Mouse (Mus musculus): ENCODE results near the gene Fut2. TPM values are rescaled to one million over a fixed set of nuclear protein-coding genes. Genes with fewer than 3 reads are reported as not detected.
A peak's percentile ranks its signal among the peaks of the same experiment; 100 is the strongest.

Gene Fut2
- polyA plus RNA-seq (2012; ENCODE audit: insufficient read depth, insufficient read length, missing spikeins), result not detected in 2 replicates

- Histone ChIP-seq H3K4me3 (ENCODE audit: insufficient read depth, low read depth, low read length) (no peak within 1 kb of the TSS), H3K27ac (replicated peaks; ENCODE audit: low read depth, low read length) (no peak within 1 kb of the TSS), H3K4me1 (ENCODE audit: control insufficient read depth, insufficient read depth, insufficient read length, low read length) (no peaks in the 10 kb centered on the region)
Observed at GRCm38 (mm10) chr7:45666161-45666560, at the start of gene Fut2. TSS of gene Fut2 (minus strand) at chr7:45666394.

- Histone ChIP-seq H3K27ac (replicated peaks; ENCODE audit: low read depth, low read length) (peak within 1 kb of the TSS; percentile 48), H3K4me1 (ENCODE audit: control insufficient read depth, insufficient read depth, insufficient read length, low read length) (peaks cover 16% of the 10 kb centered on the region), H3K4me3 (ENCODE audit: insufficient read depth, low read depth, low read length) (peak within 1 kb of the TSS; percentile 97)
Observed at GRCm38 (mm10) chr7:45715090-45715708, 49.0 kb upstream of the Fut2 start, which contains the start of gene Rpl18. TSS of gene Rpl18 (plus strand) at chr7:45715457.

GRCm38 (mm10) chr7:45714630-45715089 is 48.5 kb upstream of the Fut2 start:
- peak overlapping the region; percentile 74 for H3K4me3 ChIP-seq (ENCODE audit: insufficient read depth, low read depth, low read length)
- H3K27ac ChIP-seq (replicated peaks; ENCODE audit: low read depth, low read length), result no peak overlapping the region
- peaks cover 16% of the 10 kb centered on the region for H3K4me1 ChIP-seq (ENCODE audit: control insufficient read depth, insufficient read depth, insufficient read length, low read length)

GRCm38 (mm10) chr7:45713881-45714520 is 47.8 kb upstream of the Fut2 start:
- Histone ChIP-seq H3K4me3 (ENCODE audit: insufficient read depth, low read depth, low read length) (peak overlapping the region; percentile 74), H3K4me1 (ENCODE audit: control insufficient read depth, insufficient read depth, insufficient read length, low read length) (peaks cover 16% of the 10 kb centered on the region), H3K27ac (replicated peaks; ENCODE audit: low read depth, low read length) (no peak overlapping the region)

GRCm38 (mm10) chr7:45713396-45713795 is 47.2 kb upstream of the Fut2 start:
- Histone ChIP-seq H3K27ac (replicated peaks; ENCODE audit: low read depth, low read length) (no peak overlapping the region), H3K4me3 (ENCODE audit: insufficient read depth, low read depth, low read length) (no peak overlapping the region), H3K4me1 (ENCODE audit: control insufficient read depth, insufficient read depth, insufficient read length, low read length) (peaks cover 18% of the 10 kb centered on the region)

GRCm38 (mm10) chr7:45712022-45712757 is 46.0 kb upstream of the Fut2 start:
- Histone ChIP-seq H3K4me1 (ENCODE audit: control insufficient read depth, insufficient read depth, insufficient read length, low read length) (peaks cover 22% of the 10 kb centered on the region), H3K4me3 (ENCODE audit: insufficient read depth, low read depth, low read length) (no peak overlapping the region), H3K27ac (replicated peaks; ENCODE audit: low read depth, low read length) (no peak overlapping the region)

- peaks cover 18% of the 10 kb centered on the region for H3K4me1 ChIP-seq (ENCODE audit: control insufficient read depth, insufficient read depth, insufficient read length, low read length)
- H3K27ac ChIP-seq (replicated peaks; ENCODE audit: low read depth, low read length), result no peak overlapping the region
- H3K4me3 ChIP-seq (ENCODE audit: insufficient read depth, low read depth, low read length), result no peak overlapping the region
Observed at GRCm38 (mm10) chr7:45711316-45712021, 45.3 kb upstream of the Fut2 start.

- H3K4me3 ChIP-seq (ENCODE audit: insufficient read depth, low read depth, low read length), result no peak overlapping the region
- peaks cover 13% of the 10 kb centered on the region; the same call in 1 of the 2 replicates for H3K4me1 ChIP-seq (ENCODE audit: control insufficient read depth, insufficient read depth, insufficient read length, low read length)
- H3K27ac ChIP-seq (replicated peaks; ENCODE audit: low read depth, low read length), result no peak overlapping the region
Observed at GRCm38 (mm10) chr7:45710477-45711191, 44.4 kb upstream of the Fut2 start.

- Histone ChIP-seq H3K4me1 (ENCODE audit: control insufficient read depth, insufficient read depth, insufficient read length, low read length) (0 out of 2 replicates have a peak, but pooled peaks cover 11% of the 10 kb centered on the region), H3K4me3 (ENCODE audit: insufficient read depth, low read depth, low read length) (no peak overlapping the region), H3K27ac (replicated peaks; ENCODE audit: low read depth, low read length) (no peak overlapping the region)
Observed at GRCm38 (mm10) chr7:45709677-45710355, 43.6 kb upstream of the Fut2 start.

- Histone ChIP-seq H3K4me3 (ENCODE audit: insufficient read depth, low read depth, low read length) (no peak overlapping the region), H3K4me1 (ENCODE audit: control insufficient read depth, insufficient read depth, insufficient read length, low read length) (0 out of 2 replicates have a peak, but pooled peaks cover 9% of the 10 kb centered on the region), H3K27ac (replicated peaks; ENCODE audit: low read depth, low read length) (peak overlapping the region; percentile 91; the same call in 1 of the 2 replicates)
Observed at GRCm38 (mm10) chr7:45709036-45709435, 42.8 kb upstream of the Fut2 start.

GRCm38 (mm10) chr7:45708221-45708761 is 42.1 kb upstream of the Fut2 start:
- Histone ChIP-seq H3K27ac (replicated peaks; ENCODE audit: low read depth, low read length) (peak overlapping the region; percentile 91), H3K4me1 (ENCODE audit: control insufficient read depth, insufficient read depth, insufficient read length, low read length) (0 out of 2 replicates have a peak, but pooled peaks cover 10% of the 10 kb centered on the region), H3K4me3 (ENCODE audit: insufficient read depth, low read depth, low read length) (peak overlapping the region; percentile 42)

- 0 out of 2 replicates have a peak, but pooled peaks cover 10% of the 10 kb centered on the region for H3K4me1 ChIP-seq (ENCODE audit: control insufficient read depth, insufficient read depth, insufficient read length, low read length)
Observed at GRCm38 (mm10) chr7:45707375-45707967, 41.3 kb upstream of the Fut2 start.

GRCm38 (mm10) chr7:45706721-45707241 is 40.6 kb upstream of the Fut2 start:
- H3K4me3 ChIP-seq (ENCODE audit: insufficient read depth, low read depth, low read length), result peak overlapping the region; percentile 90
- H3K4me1 ChIP-seq (ENCODE audit: control insufficient read depth, insufficient read depth, insufficient read length, low read length), result 0 out of 2 replicates have a peak, but pooled peaks cover 10% of the 10 kb centered on the region
- peak overlapping the region; percentile 97 for H3K27ac ChIP-seq (replicated peaks; ENCODE audit: low read depth, low read length)

More at GRCm38 (mm10) chr7:45707375-45707967, 41.3 kb upstream of the Fut2 start:
- H3K27ac ChIP-seq (replicated peaks; ENCODE audit: low read depth, low read length), result peak overlapping the region; percentile 97
- peak overlapping the region; percentile 56 for H3K4me3 ChIP-seq (ENCODE audit: insufficient read depth, low read depth, low read length)

All from brown adipose tissue, adult 24 weeks (tissue).